Mouse (Mus musculus) right cerebral cortex, adult 18-20 months (tissue): ENCODE results near the gene Crcp.

ENCODE experiments used
- DNase-seq: peaks from one replicate; pipeline ENCODE4 v3.0.0; 2022; ENCODE audit warnings: mixed read lengths

Crcp gene

GRCm38 (mm10) chr5:130097837-130098236, 68.7 kb downstream of the Crcp start:
- DNase-seq, result no peak

GRCm38 (mm10) chr5:130101724-130102123, 72.6 kb downstream of the Crcp start:
- DNase-seq, result no peak

GRCm38 (mm10) chr5:130109348-130109747, 80.3 kb downstream of the Crcp start:
- DNase-seq, result no peak
